ENCODE assay signal across 26 mouse cellular contexts in the genomic region with DNA sequence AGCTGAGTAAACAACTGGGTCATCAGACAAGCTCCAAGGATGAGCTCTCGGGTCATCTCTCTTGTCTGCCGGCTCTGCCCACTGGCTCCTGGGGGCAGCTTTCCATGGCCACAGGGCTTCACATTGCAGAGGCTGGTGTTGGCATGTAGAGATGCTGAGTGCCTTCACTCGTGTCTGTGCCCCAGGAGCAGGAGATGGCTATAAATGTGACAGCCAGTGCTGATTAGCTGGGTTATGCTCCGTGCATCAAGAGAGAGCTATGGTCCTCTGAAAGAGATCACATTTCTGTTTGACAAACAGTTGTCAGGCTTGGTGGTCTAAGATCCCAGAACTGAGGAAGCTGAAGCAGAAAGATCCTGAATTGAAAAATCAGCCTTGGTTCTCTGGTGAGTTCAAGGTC.
"Had no signal": no experiment of that assay in that cellular context is flagged by ENCODE, and none has a peak within 500 bp of the region (broad histone marks: within the 10 kb centered on the region; RNA-seq: fewer than 3 reads in every experiment).

No protein-coding gene starts in this region.

- H3K4me1 ChIP-seq: intestine, embryonic 15.5 days; liver, embryonic 13.5 days had no signal

- H3K9ac ChIP-seq: heart, embryonic 12.5 days; hindbrain, embryonic 14.5 days; intestine, embryonic 15.5 days; limb, embryonic 12.5 days; liver, embryonic 13.5 days had no signal

- H3K9me3 ChIP-seq: heart, embryonic 10.5 days; heart, embryonic 12.5 days; hindbrain, embryonic 10.5 days; hindbrain, embryonic 12.5 days; intestine, embryonic 15.5 days; limb, embryonic 10.5 days; limb, embryonic 12.5 days; liver, embryonic 13.5 days had no signal

- H3K27ac ChIP-seq: gastrocnemius, adult 2 months; heart, embryonic 10.5 days; hindbrain, embryonic 10.5 days; hindbrain, embryonic 12.5 days; hindbrain, embryonic 14.5 days; intestine, embryonic 15.5 days; layer of hippocampus, adult 2 months; left cerebral cortex, adult 2 months; limb, embryonic 10.5 days; limb, embryonic 12.5 days; liver, embryonic 13.5 days had no signal

- DNase-seq: gastrocnemius, adult 2 months; gastrocnemius, postnatal 10 days; gastrocnemius, postnatal 25 days; heart, adult 18-20 months; heart, postnatal 10 days; heart, postnatal 4 days; kidney, adult 18-20 months; kidney, adult 8-10 months; kidney, postnatal 4 days; liver; liver, embryonic 13.5 days had no signal

- H3K36me3 ChIP-seq: heart, embryonic 10.5 days; heart, embryonic 12.5 days; hindbrain, embryonic 10.5 days; hindbrain, embryonic 12.5 days; intestine, embryonic 15.5 days; limb, embryonic 10.5 days; limb, embryonic 12.5 days; liver, embryonic 13.5 days had no signal

- H3K4me3 ChIP-seq: gastrocnemius, adult 2 months; heart, embryonic 10.5 days; heart, embryonic 12.5 days; hindbrain, embryonic 10.5 days; hindbrain, embryonic 12.5 days; intestine, embryonic 15.5 days; layer of hippocampus, adult 2 months; left cerebral cortex, adult 2 months; limb, embryonic 10.5 days; limb, embryonic 12.5 days; liver, embryonic 13.5 days had no signal

- H3K27me3 ChIP-seq: heart, embryonic 12.5 days; hindbrain, embryonic 12.5 days; intestine, embryonic 15.5 days; liver, embryonic 13.5 days had no signal

- H3K4me2 ChIP-seq: heart, embryonic 12.5 days; hindbrain, embryonic 12.5 days; hindbrain, embryonic 14.5 days; intestine, embryonic 15.5 days; limb, embryonic 12.5 days; liver, embryonic 11.5 days; liver, embryonic 13.5 days had no signal

- ATAC-seq: forebrain, embryonic 16.5 days; hindbrain, embryonic 16.5 days; inflammation-experienced regulatory T-cells, adult 6 months; intestine, embryonic 15.5 days; intestine, postnatal 0 days had no signal
